Mouse (Mus musculus) left cerebral cortex, postnatal 14 days (tissue): ENCODE measurements around the gene Med23. TPM values are rescaled to one million over a fixed set of nuclear protein-coding genes. Genes with fewer than 3 reads are reported as not detected.

Experiments used
- DNase-seq, 2 experiments: peaks; one replicate each; pipeline ENCODE4 v3.0.0; 2021 to 2022; ENCODE audit warnings: low spot score in 2 of 2, mixed read lengths in 1 of 2
- intact Hi-C: fragments of 180-260 bp; cut with DNase I; formaldehyde crosslinking; loops from one replicate; pipeline ENCODE4 v1.15.1; 2025
- microRNA-seq, 2 experiments: library from miRNA; unstranded; fragments of <30 nt; microRNA quantifications; one replicate each; pipeline ENCODE4 v1.2.0; 2022
- total RNA-seq, 2 experiments: library from RNA; stranded (reverse); gene quantifications; 2 replicates each; pipeline ENCODE4 v1.2.3; 2021

Med23 gene
- total RNA-seq, 2 experiments from 2014 or later, result 29.3 to 41.2 TPM

- intact Hi-C loops, result no loop called here
- no peak for DNase-seq
Measured at GRCm38 (mm10) chr10:24952549-24952948, 82.8 kb downstream of the Med23 start.

- no peak for DNase-seq
- intact Hi-C loops, result no loop called here
Measured at GRCm38 (mm10) chr10:24953876-24954275, 84.1 kb downstream of the Med23 start.

- DNase-seq, result no peak
- intact Hi-C loops, result no loop called here
Measured at GRCm38 (mm10) chr10:24958280-24959042, 88.7 kb downstream of the Med23 start.

- intact Hi-C loops, result no loop called here
- no peak for DNase-seq
Measured at GRCm38 (mm10) chr10:24959043-24959916, 89.5 kb downstream of the Med23 start.

GRCm38 (mm10) chr10:24961112-24961511 is 91.3 kb downstream of the Med23 start:
- intact Hi-C loops, result loop anchor here (2.0 to 10.0 kb wide), 3 partner anchors 56 to 258 kb away; no protein-coding TSS in a partner anchor
- DNase-seq, result peak; percentile 26 to 76

- DNase-seq, result peak in 1 of 2 experiments; percentile 39
- intact Hi-C loops, result loop anchor here (2.0 to 10.0 kb wide), 3 partner anchors 55 to 257 kb away; no protein-coding TSS in a partner anchor
Measured at GRCm38 (mm10) chr10:24961889-24962288, 92.1 kb downstream of the Med23 start.

Small RNAs within 50 kb of the gene (microRNA-seq; reads per million reads assigned to microRNA genes)
- gene Mir6905, result 0.26 to 0.34 reads per million in 2 experiments

Other genes with a start within 250 kb of the Med23 start
- 1 to 10 TPM; 4.1 to 5.2 TPM for gene Enpp1, start 157.8 kb upstream of the Med23 start, total RNA-seq
- under 1 TPM; 0.63 to 0.94 TPM for gene Enpp3, start 27.2 kb upstream of the Med23 start, total RNA-seq
- not detected for gene Arg1, start 57.5 kb downstream of the Med23 start, total RNA-seq